ENCODE assay signal across 16 mouse cellular contexts in the genomic region with DNA sequence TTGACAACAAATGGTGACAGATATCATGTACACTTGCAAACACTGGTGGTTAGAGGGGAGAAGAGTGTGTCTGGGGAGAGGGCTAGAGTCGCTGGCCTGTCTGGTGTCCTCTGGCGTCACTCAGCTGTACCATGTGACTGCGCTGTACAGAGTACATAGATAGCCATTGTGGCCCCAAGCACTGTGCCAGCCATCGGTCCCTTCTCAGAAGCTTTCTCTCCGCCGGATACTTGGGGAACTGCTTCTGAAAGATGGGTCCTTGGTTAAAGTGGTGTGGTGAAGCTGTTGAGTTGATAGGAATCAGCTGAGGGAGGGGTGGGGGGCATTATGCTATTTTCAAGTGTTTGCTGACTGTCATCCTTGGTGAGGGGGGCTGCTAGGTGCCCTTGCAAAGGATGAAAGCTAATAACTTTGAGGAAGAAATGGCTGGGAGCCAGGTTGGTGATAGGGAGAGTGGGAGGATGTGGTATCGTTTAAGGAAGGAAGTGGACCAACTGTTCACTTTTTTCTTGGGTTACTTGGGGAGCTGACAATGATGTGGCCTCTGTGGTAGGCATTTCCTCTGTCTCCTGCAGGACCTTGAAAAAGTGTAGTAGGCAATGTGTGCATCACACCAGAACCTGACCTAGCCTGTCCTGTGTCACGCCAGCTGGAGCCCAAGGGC. TPM values are rescaled to one million over a fixed set of nuclear protein-coding genes. Genes with fewer than 3 reads are reported as not detected.
A peak's percentile ranks its signal among the peaks of the same experiment; 100 is the strongest.
DNase-seq lines count a peak whose midpoint lies in the region; ATAC-seq lines count a peak whose summit lies in the region.
"Had no signal": no experiment of that assay in that cellular context is flagged by ENCODE, and none has a peak within 500 bp of the region (broad histone marks: within the 10 kb centered on the region; RNA-seq: fewer than 3 reads in every experiment).

No protein-coding gene starts in this region.

- ATAC-seq in megakaryocyte-erythroid progenitor cell, adult 5-6 weeks (replicated peaks; ENCODE audit: low FRiP score, low TSS enrichment, poor library complexity, severe bottlenecking): peak; percentile 23
- ATAC-seq in erythroid progenitor cell, adult 5-6 weeks (replicated peaks; ENCODE audit: low FRiP score, poor library complexity, severe bottlenecking): no peak
- ATAC-seq: forebrain, embryonic 16.5 days; lung, postnatal 0 days; midbrain, embryonic 13.5 days had no signal

- DNase-seq in CD4-positive, CD25-positive, alpha-beta regulatory T cell, adult 2 months (ENCODE audit: low read depth, low spot score): peak; percentile 38
- DNase-seq in MEL-GATA-1-ER (ENCODE audit: extremely low read depth, low read depth) (peak; percentile 68), liver (peak; percentile 21)
- DNase-seq in layer of hippocampus, postnatal 14 days (ENCODE audit: low spot score in 2 of 2): no peak
- DNase-seq in cerebellum, postnatal 25 days: no peak
- DNase-seq: adrenal gland, postnatal 25 days; cerebellum, adult 2 months; embryo, embryonic 11 days; gastrocnemius, postnatal 25 days; kidney, adult 2 months; kidney, postnatal 4 days had no signal

RNA-seq across cellular contexts. Expression of a gene that starts 4.3 kb away (rescaled TPM):
- 2.5 and 3.6 TPM in 2 replicates for total RNA-seq in megakaryocyte-erythroid progenitor cell, adult 5-6 weeks (2014; fragmentation: Nextera tagmentation)
- total RNA-seq in megakaryocyte-erythroid progenitor cell, adult 5-6 weeks (2017): 10.7 and 28.8 TPM in 2 replicates
- total RNA-seq in erythroid progenitor cell, adult 5-6 weeks (2015; ENCODE audit: low replicate concordance): 4.2 and 9.4 TPM in 2 replicates
- total RNA-seq in erythroid progenitor cell, adult 5-6 weeks (2017; ENCODE audit: low replicate concordance): 2.1 and 5.6 TPM in 2 replicates
- 1 to 10 TPM; 5.4 to 5.5 TPM for total RNA-seq in layer of hippocampus, postnatal 14 days (2021)

RNA-seq across cellular contexts. Expression of a gene that starts 30.9 kb away (rescaled TPM):
- 5.2 and 7.0 TPM in 2 replicates for total RNA-seq in megakaryocyte-erythroid progenitor cell, adult 5-6 weeks (2014; fragmentation: Nextera tagmentation)
- 2.3 and 7.3 TPM in 2 replicates for total RNA-seq in megakaryocyte-erythroid progenitor cell, adult 5-6 weeks (2017)
- total RNA-seq in erythroid progenitor cell, adult 5-6 weeks (2015; ENCODE audit: low replicate concordance): 23.1 and 29.3 TPM in 2 replicates
- total RNA-seq in erythroid progenitor cell, adult 5-6 weeks (2017; ENCODE audit: low replicate concordance): 19.1 and 26.8 TPM in 2 replicates
- not detected for total RNA-seq in layer of hippocampus, postnatal 14 days (2021)

RNA-seq across cellular contexts. Expression of a gene that starts 31.3 kb away (rescaled TPM):
- total RNA-seq in megakaryocyte-erythroid progenitor cell, adult 5-6 weeks (2014; fragmentation: Nextera tagmentation): 6.3 and 9.5 TPM in 2 replicates
- 6.2 and 7.1 TPM in 2 replicates for total RNA-seq in megakaryocyte-erythroid progenitor cell, adult 5-6 weeks (2017)
- 0.36 and 1.3 TPM in 2 replicates for total RNA-seq in erythroid progenitor cell, adult 5-6 weeks (2015; ENCODE audit: low replicate concordance)
- total RNA-seq in erythroid progenitor cell, adult 5-6 weeks (2017; ENCODE audit: low replicate concordance): 0.26 and 1.2 TPM in 2 replicates
- total RNA-seq in layer of hippocampus, postnatal 14 days (2021): 10 to 100 TPM; 11.2 to 12.0 TPM

Comparison
In these comparisons a context has a peak if more than half of its experiments do, and no peak if none do; other contexts are left out.
1. DNase-seq: peak in CD4-positive, CD25-positive, alpha-beta regulatory T cell, adult 2 months (single experiment), MEL-GATA-1-ER (single experiment) and liver (single experiment); none in layer of hippocampus, postnatal 14 days (0 of 2) and cerebellum, postnatal 25 days (0 of 2).